Mouse (Mus musculus): ENCODE measurements around the gene Sec61b. TPM values are rescaled to one million over a fixed set of nuclear protein-coding genes. Genes with fewer than 3 reads are reported as not detected.

Gene Sec61b
- polyA plus RNA-seq, 1 experiment from 2014 or later, result 432 TPM

DNA sequence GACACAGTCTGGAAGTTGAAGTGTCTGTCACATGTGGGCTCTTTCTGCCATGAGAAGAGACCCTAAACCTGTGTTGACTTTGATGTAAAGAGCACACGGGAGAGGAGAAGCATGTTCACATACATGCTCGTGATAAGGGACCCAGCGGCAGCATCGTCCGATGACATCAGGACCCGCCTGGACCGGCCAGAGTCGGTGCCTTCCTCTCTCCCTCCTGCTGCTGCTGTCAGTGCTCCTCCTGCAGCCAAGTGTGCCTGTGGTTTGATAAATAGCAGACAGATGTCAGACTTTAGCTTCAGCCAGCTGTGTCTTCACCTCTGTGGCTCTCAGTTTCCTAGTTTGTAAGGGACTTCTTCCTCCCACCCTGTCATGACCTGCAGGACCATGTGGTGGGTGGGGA is 19.0 kb downstream of the Sec61b start:
- H3K27me3 ChIP-seq, result no peaks in the 10 kb centered on the region
- ATAC-seq (replicated peaks; ENCODE audit: low FRiP score), result no peak
- no peaks in the 10 kb centered on the region; the same call in 1 of the 2 replicates for H3K4me1 ChIP-seq
- no peak overlapping the region for H3K27ac ChIP-seq
- no peaks in the 10 kb centered on the region for H3K9me3 ChIP-seq (replicated peaks)
- 73% methylated on average over 8 of the region's 8 CpGs for WGBS
- H3K36me3 ChIP-seq, result no peaks in the 10 kb centered on the region
- no peak overlapping the region for H3K9ac ChIP-seq
- H3K4me3 ChIP-seq (replicated peaks), result no peak overlapping the region
- H3K4me2 ChIP-seq, result no peak overlapping the region

DNA sequence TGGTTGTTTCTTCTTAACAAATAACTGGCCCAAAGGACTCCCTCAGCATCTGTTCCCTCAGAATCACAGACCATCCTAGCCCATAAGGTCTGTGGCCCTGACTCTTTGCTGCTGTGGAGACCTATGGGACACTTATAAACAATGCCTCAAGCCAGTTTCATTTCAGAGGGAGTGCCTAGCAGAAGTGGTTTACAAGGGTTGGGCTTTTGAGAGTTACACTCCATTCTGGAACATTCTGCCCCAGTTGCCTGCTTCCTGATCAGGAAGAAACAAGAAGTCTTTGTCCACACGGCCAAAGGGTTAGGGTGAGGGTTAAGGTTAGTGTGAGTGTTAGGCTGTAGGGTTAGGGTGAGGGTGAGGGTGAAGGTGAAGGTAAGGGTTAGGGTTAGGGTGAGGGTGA is 19.7 kb downstream of the Sec61b start:
- no peak for ATAC-seq (replicated peaks; ENCODE audit: low FRiP score)
- Histone ChIP-seq H3K4me3 (replicated peaks) (no peak overlapping the region), H3K4me1 (no peaks in the 10 kb centered on the region; the same call in 1 of the 2 replicates), H3K4me2 (no peak overlapping the region), H3K27ac (no peak overlapping the region), H3K9me3 (replicated peaks) (no peaks in the 10 kb centered on the region), H3K36me3 (no peaks in the 10 kb centered on the region), H3K9ac (no peak overlapping the region), H3K27me3 (no peaks in the 10 kb centered on the region)
- 61% methylated on average over 1 of the region's 1 CpGs for WGBS

DNA sequence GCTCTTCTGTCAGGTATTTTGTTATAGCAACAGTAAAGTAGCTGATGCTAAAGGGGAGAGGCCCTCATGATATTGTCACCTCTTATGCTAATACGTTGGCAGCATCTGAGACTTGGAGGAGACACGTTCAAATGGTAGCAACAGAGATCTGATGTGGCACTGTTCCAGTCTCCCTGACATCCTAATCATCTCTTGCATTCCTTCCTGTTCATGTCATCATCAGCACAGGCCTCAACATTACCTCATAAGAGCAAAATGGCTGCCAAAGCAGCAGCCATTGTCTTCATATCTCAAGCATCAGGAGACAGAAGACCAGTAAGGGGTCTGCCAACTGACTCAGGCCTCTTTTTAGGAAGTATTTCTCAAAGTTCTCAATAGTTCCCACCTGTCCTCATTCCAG is 20.2 kb downstream of the Sec61b start:
- no peaks in the 10 kb centered on the region; the same call in 1 of the 2 replicates for H3K4me1 ChIP-seq
- no peak for ATAC-seq (replicated peaks; ENCODE audit: low FRiP score)
- WGBS, result 95% methylated on average over 2 of the region's 2 CpGs
- no peak overlapping the region for H3K4me3 ChIP-seq (replicated peaks)
- no peak overlapping the region for H3K9ac ChIP-seq
- H3K4me2 ChIP-seq, result no peak overlapping the region
- no peaks in the 10 kb centered on the region for H3K36me3 ChIP-seq
- no peaks in the 10 kb centered on the region for H3K27me3 ChIP-seq
- no peaks in the 10 kb centered on the region for H3K9me3 ChIP-seq (replicated peaks)
- no peak overlapping the region for H3K27ac ChIP-seq

- Histone ChIP-seq H3K9me3 (replicated peaks) (no peaks in the 10 kb centered on the region), H3K4me3 (replicated peaks) (no peak overlapping the region), H3K36me3 (no peaks in the 10 kb centered on the region), H3K27me3 (no peaks in the 10 kb centered on the region), H3K27ac (no peak overlapping the region), H3K4me1 (0 out of 2 replicates have a peak, but pooled peaks cover 2% of the 10 kb centered on the region), H3K9ac (no peak overlapping the region), H3K4me2 (no peak overlapping the region)
- ATAC-seq (replicated peaks; ENCODE audit: low FRiP score), result no peak
- WGBS, result 54% methylated on average over 7 of the region's 7 CpGs
Observed at GRCm38 (mm10) chr4:47497811-47498385, 23.4 kb downstream of the Sec61b start.

DNA sequence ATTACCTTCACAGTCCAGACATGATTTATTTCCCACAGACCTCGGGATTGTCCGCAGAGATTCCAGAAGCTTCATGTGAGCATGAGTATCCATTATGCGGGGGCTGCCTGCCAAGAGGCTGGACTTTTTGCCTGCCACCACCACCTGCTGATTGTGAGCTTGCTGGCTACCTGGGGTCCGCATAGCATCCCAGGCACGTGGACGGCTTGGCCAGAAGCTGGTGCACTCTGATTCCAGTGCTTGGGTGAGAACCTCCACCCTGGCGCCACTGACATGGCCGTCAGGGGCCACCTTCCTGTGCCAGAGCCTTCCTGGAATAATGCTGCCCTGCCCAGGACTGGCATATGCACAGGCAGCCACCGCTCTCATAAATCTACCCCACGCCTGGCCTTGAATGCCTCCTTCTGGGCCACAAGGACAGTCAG is 24.7 kb downstream of the Sec61b start:
- 0 out of 2 replicates have a peak, but pooled peaks cover 2% of the 10 kb centered on the region for H3K4me1 ChIP-seq
- H3K36me3 ChIP-seq, result no peaks in the 10 kb centered on the region
- no peak overlapping the region for H3K27ac ChIP-seq
- no peak overlapping the region for H3K4me2 ChIP-seq
- H3K9me3 ChIP-seq (replicated peaks), result no peaks in the 10 kb centered on the region
- ATAC-seq (replicated peaks; ENCODE audit: low FRiP score), result no peak
- no peak overlapping the region for H3K9ac ChIP-seq
- WGBS, result 72% methylated on average over 10 of the region's 10 CpGs
- no peaks in the 10 kb centered on the region for H3K27me3 ChIP-seq
- no peak overlapping the region for H3K4me3 ChIP-seq (replicated peaks)

DNA sequence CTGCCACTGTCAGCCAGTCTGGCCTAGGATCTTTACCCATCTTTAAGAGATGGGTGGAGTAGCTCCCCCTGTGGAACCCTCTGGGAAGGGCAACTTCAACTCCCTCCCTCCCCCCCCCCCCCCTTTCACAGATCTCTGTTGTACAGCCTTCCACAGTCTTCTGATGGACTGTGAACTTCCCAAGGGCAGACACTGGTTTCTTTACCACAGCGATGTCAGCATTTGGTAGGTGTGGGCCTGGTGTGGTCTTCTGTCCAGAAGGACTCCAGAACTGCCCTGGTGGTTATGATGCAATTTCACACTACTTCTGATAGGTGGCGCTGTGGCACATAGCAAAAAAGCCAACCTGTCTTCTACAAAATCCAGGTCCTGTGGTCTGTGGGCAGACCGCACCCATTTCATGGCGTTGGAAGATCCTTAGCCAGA is 28.1 kb downstream of the Sec61b start:
- Histone ChIP-seq H3K4me1 (0 out of 2 replicates have a peak, but pooled peaks cover 2% of the 10 kb centered on the region), H3K27me3 (no peaks in the 10 kb centered on the region), H3K27ac (no peak overlapping the region), H3K9ac (no peak overlapping the region), H3K4me3 (replicated peaks) (no peak overlapping the region), H3K9me3 (replicated peaks) (no peaks in the 10 kb centered on the region), H3K36me3 (no peaks in the 10 kb centered on the region), H3K4me2 (no peak overlapping the region)
- peak; percentile 60 for ATAC-seq (replicated peaks; ENCODE audit: low FRiP score)
- 30% methylated on average over 4 of the region's 4 CpGs for WGBS

- no peak overlapping the region for H3K4me2 ChIP-seq
- H3K36me3 ChIP-seq, result no peaks in the 10 kb centered on the region
- no peak overlapping the region for H3K4me3 ChIP-seq (replicated peaks)
- no peak overlapping the region for H3K9ac ChIP-seq
- no peaks in the 10 kb centered on the region for H3K27me3 ChIP-seq
- 0 out of 2 replicates have a peak, but pooled peaks cover 2% of the 10 kb centered on the region for H3K4me1 ChIP-seq
- WGBS, result 83% methylated on average over 6 of the region's 6 CpGs
- no peak for ATAC-seq (replicated peaks; ENCODE audit: low FRiP score)
- no peaks in the 10 kb centered on the region for H3K9me3 ChIP-seq (replicated peaks)
- no peak overlapping the region for H3K27ac ChIP-seq
Observed at GRCm38 (mm10) chr4:47503045-47503444, 28.6 kb downstream of the Sec61b start.

- Histone ChIP-seq H3K9me3 (replicated peaks) (no peaks in the 10 kb centered on the region), H3K27me3 (no peaks in the 10 kb centered on the region), H3K4me2 (no peak overlapping the region), H3K36me3 (no peaks in the 10 kb centered on the region), H3K27ac (no peak overlapping the region), H3K4me1 (0 out of 2 replicates have a peak, but pooled peaks cover 2% of the 10 kb centered on the region), H3K4me3 (replicated peaks) (no peak overlapping the region), H3K9ac (no peak overlapping the region)
- WGBS, result 64% methylated on average over 10 of the region's 10 CpGs
- ATAC-seq (replicated peaks; ENCODE audit: low FRiP score), result no peak
Observed at GRCm38 (mm10) chr4:47504841-47505517, 30.5 kb downstream of the Sec61b start.

GRCm38 (mm10) chr4:47518551-47519181 is 44.2 kb downstream of the Sec61b start:
- Histone ChIP-seq H3K36me3 (no peaks in the 10 kb centered on the region), H3K9ac (no peak overlapping the region), H3K4me3 (replicated peaks) (no peak overlapping the region), H3K9me3 (replicated peaks) (no peaks in the 10 kb centered on the region), H3K27me3 (no peaks in the 10 kb centered on the region), H3K27ac (no peak overlapping the region), H3K4me2 (no peak overlapping the region), H3K4me1 (0 out of 2 replicates have a peak, but pooled peaks cover 3% of the 10 kb centered on the region)
- no peak for ATAC-seq (replicated peaks; ENCODE audit: low FRiP score)
- WGBS, result 60% methylated on average over 12 of the region's 12 CpGs

- no peaks in the 10 kb centered on the region for H3K27me3 ChIP-seq
- no peaks in the 10 kb centered on the region for H3K36me3 ChIP-seq
- H3K27ac ChIP-seq, result no peak overlapping the region
- no peak for ATAC-seq (replicated peaks; ENCODE audit: low FRiP score)
- WGBS, result 43% methylated on average over 4 of the region's 4 CpGs
- no peaks in the 10 kb centered on the region for H3K4me1 ChIP-seq
- H3K9me3 ChIP-seq (replicated peaks), result no peaks in the 10 kb centered on the region
- H3K4me2 ChIP-seq, result no peak overlapping the region
- H3K4me3 ChIP-seq (replicated peaks), result no peak overlapping the region
- no peak overlapping the region for H3K9ac ChIP-seq
Observed at GRCm38 (mm10) chr4:47520076-47520475, 45.6 kb downstream of the Sec61b start.

GRCm38 (mm10) chr4:47521884-47522605 is 47.6 kb downstream of the Sec61b start:
- Histone ChIP-seq H3K27me3 (no peaks in the 10 kb centered on the region), H3K4me3 (replicated peaks) (no peak overlapping the region), H3K36me3 (no peaks in the 10 kb centered on the region), H3K4me1 (no peaks in the 10 kb centered on the region), H3K4me2 (no peak overlapping the region), H3K9me3 (replicated peaks) (no peaks in the 10 kb centered on the region), H3K9ac (no peak overlapping the region), H3K27ac (no peak overlapping the region)
- WGBS, result 83% methylated on average over 6 of the region's 6 CpGs
- ATAC-seq (replicated peaks; ENCODE audit: low FRiP score), result no peak

GRCm38 (mm10) chr4:47529866-47530265 is 55.4 kb downstream of the Sec61b start:
- Histone ChIP-seq H3K4me2 (no peak overlapping the region), H3K27ac (no peak overlapping the region), H3K4me3 (replicated peaks) (no peak overlapping the region), H3K36me3 (no peaks in the 10 kb centered on the region), H3K9me3 (replicated peaks) (no peaks in the 10 kb centered on the region), H3K9ac (no peak overlapping the region), H3K4me1 (no peaks in the 10 kb centered on the region), H3K27me3 (no peaks in the 10 kb centered on the region)
- ATAC-seq (replicated peaks; ENCODE audit: low FRiP score), result no peak
- WGBS, result 81% methylated on average over 4 of the region's 4 CpGs
